Comparison of ENCODE assay signal across 27 mouse cellular contexts in genomic region chr4:65820236-65820635, GRCm38 (mm10).
DNase-seq lines count a peak whose midpoint lies in the region; ATAC-seq and TF ChIP-seq lines count a peak whose summit lies in the region.
"Had no signal": no experiment of that assay in that cellular context is flagged by ENCODE, and none has a peak within 500 bp of the region (broad histone marks: within the 10 kb centered on the region; RNA-seq: fewer than 3 reads in every experiment).

No protein-coding gene starts in this region.

- no peak for DNase-seq in heart, postnatal 0 days (ENCODE audit: low spot score)
- no peak for DNase-seq in heart, postnatal 36 days
- DNase-seq in midbrain, embryonic 11.5 days (ENCODE audit: low spot score, missing footprints): peak; percentile 69
- DNase-seq in midbrain, embryonic 10.5 days (ENCODE audit: low spot score): no peak
- no peak for DNase-seq in midbrain, embryonic 14.5 days
- DNase-seq in layer of hippocampus, postnatal 36 days: no peak
- DNase-seq: adrenal gland, postnatal 36 days; B cell, adult 2 months; cerebellum, adult 11 months; cerebellum, adult 9-11 months; gastrocnemius, adult 2 months; kidney, adult 8-10 months; kidney, postnatal 10 days; lung, embryonic 14.5 days; thymus, adult 18-20 months; thymus, postnatal 4 days had no signal

- no peaks in the 10 kb centered on the region for H3K36me3 ChIP-seq in heart, postnatal 0 days (replicated peaks; ENCODE audit: control insufficient read depth, insufficient read depth, low read length)
- no peaks in the 10 kb centered on the region for H3K36me3 ChIP-seq in midbrain, embryonic 11.5 days (ENCODE audit: control insufficient read depth, insufficient read depth, low read length)
- H3K36me3 ChIP-seq in midbrain, embryonic 10.5 days: no peaks in the 10 kb centered on the region
- no peaks in the 10 kb centered on the region for H3K36me3 ChIP-seq in forebrain, embryonic 15.5 days
- H3K36me3 ChIP-seq in midbrain, embryonic 14.5 days (ENCODE audit: control insufficient read depth, insufficient read depth, low read length): no peaks in the 10 kb centered on the region
- H3K36me3 ChIP-seq: embryonic facial prominence, embryonic 12.5 days; G1E; heart, embryonic 15.5 days; hindbrain, embryonic 15.5 days; intestine, embryonic 15.5 days; limb, embryonic 12.5 days; liver, embryonic 12.5 days had no signal

- ATAC-seq in heart, postnatal 0 days (ENCODE audit: insufficient read depth, low read depth): no peak
- ATAC-seq in midbrain, embryonic 11.5 days (ENCODE audit: low FRiP score): peak; percentile 48; the same call in 1 of the 2 replicates
- peak; percentile 68; the same call in 1 of the 2 replicates for ATAC-seq in forebrain, embryonic 15.5 days (replicated peaks)
- no peak for ATAC-seq in midbrain, embryonic 14.5 days (ENCODE audit: low FRiP score, low TSS enrichment)
- ATAC-seq: intestine, embryonic 15.5 days; liver, embryonic 12.5 days had no signal

- no peaks in the 10 kb centered on the region for H3K9me3 ChIP-seq in heart, postnatal 0 days (replicated peaks; ENCODE audit: control insufficient read depth, low read length)
- H3K9me3 ChIP-seq in midbrain, embryonic 11.5 days (ENCODE audit: control insufficient read depth, low read length): no peaks in the 10 kb centered on the region
- no peaks in the 10 kb centered on the region for H3K9me3 ChIP-seq in midbrain, embryonic 10.5 days (replicated peaks)
- no peaks in the 10 kb centered on the region for H3K9me3 ChIP-seq in forebrain, embryonic 15.5 days
- H3K9me3 ChIP-seq in midbrain, embryonic 14.5 days (ENCODE audit: control insufficient read depth, low read length): no peaks in the 10 kb centered on the region
- H3K9me3 ChIP-seq: embryonic facial prominence, embryonic 12.5 days; G1E; heart, embryonic 15.5 days; hindbrain, embryonic 15.5 days; intestine, embryonic 15.5 days; limb, embryonic 12.5 days; liver, embryonic 12.5 days had no signal

- 56% methylated on average over 2 of the region's 2 CpGs for WGBS in heart, postnatal 0 days
- WGBS in midbrain, embryonic 11.5 days: 74% methylated on average over 2 of the region's 2 CpGs
- WGBS in midbrain, embryonic 10.5 days: 78% methylated on average over 2 of the region's 2 CpGs
- 39% methylated on average over 2 of the region's 2 CpGs for WGBS in forebrain, embryonic 15.5 days
- WGBS in midbrain, embryonic 14.5 days: 41% methylated on average over 2 of the region's 2 CpGs

- no peak for TF ChIP-seq CTCF in heart, postnatal 0 days (IDR thresholded peaks at IDR 0.05; ENCODE audit: low read depth)

- H3K9ac ChIP-seq in heart, postnatal 0 days (replicated peaks; ENCODE audit: low read depth, low read length): no peak overlapping the region
- H3K9ac ChIP-seq in midbrain, embryonic 11.5 days (ENCODE audit: low read length): no peak overlapping the region
- H3K9ac ChIP-seq in forebrain, embryonic 15.5 days (replicated peaks): no peak overlapping the region
- H3K9ac ChIP-seq in midbrain, embryonic 14.5 days (replicated peaks; ENCODE audit: low read length): no peak overlapping the region
- H3K9ac ChIP-seq: embryonic facial prominence, embryonic 12.5 days; heart, embryonic 15.5 days; hindbrain, embryonic 15.5 days; intestine, embryonic 15.5 days; limb, embryonic 12.5 days; liver, embryonic 12.5 days; lung, embryonic 14.5 days had no signal

- TF ChIP-seq EP300 in heart, postnatal 0 days (IDR thresholded peaks at IDR 0.05; ENCODE audit: low read depth): no peak

- no peaks in the 10 kb centered on the region for H3K27me3 ChIP-seq in heart, postnatal 0 days (ENCODE audit: control insufficient read depth, insufficient read depth, low read length)
- H3K27me3 ChIP-seq in midbrain, embryonic 11.5 days (ENCODE audit: control insufficient read depth, insufficient read depth, low read length): no peaks in the 10 kb centered on the region
- H3K27me3 ChIP-seq in midbrain, embryonic 10.5 days (ENCODE audit: low read depth, poor library complexity, severe bottlenecking): no peaks in the 10 kb centered on the region
- no peaks in the 10 kb centered on the region for H3K27me3 ChIP-seq in forebrain, embryonic 15.5 days
- H3K27me3 ChIP-seq in midbrain, embryonic 14.5 days (ENCODE audit: control insufficient read depth, insufficient read depth, low read length): no peaks in the 10 kb centered on the region
- H3K27me3 ChIP-seq: CH12.LX; embryonic facial prominence, embryonic 12.5 days; heart, embryonic 15.5 days; hindbrain, embryonic 15.5 days; intestine, embryonic 15.5 days; limb, embryonic 12.5 days; liver, embryonic 12.5 days; Patski had no signal

- H3K4me3 ChIP-seq in heart, postnatal 0 days (ENCODE audit: low read depth, low read length): no peak overlapping the region
- no peak overlapping the region for H3K4me3 ChIP-seq in midbrain, embryonic 11.5 days (ENCODE audit: low read depth, low read length)
- no peak overlapping the region for H3K4me3 ChIP-seq in midbrain, embryonic 10.5 days
- H3K4me3 ChIP-seq in forebrain, embryonic 15.5 days: no peak overlapping the region
- no peak overlapping the region for H3K4me3 ChIP-seq in midbrain, embryonic 14.5 days (replicated peaks; ENCODE audit: low read depth, low read length)
- H3K4me3 ChIP-seq: embryonic facial prominence, embryonic 12.5 days; erythroblast, embryonic 14.5 days; gastrocnemius, adult 2 months; heart, embryonic 15.5 days; hindbrain, embryonic 15.5 days; intestine, embryonic 15.5 days; limb, embryonic 12.5 days; liver, embryonic 12.5 days had no signal

- H3K4me2 ChIP-seq in heart, postnatal 0 days (ENCODE audit: low read depth, low read length): no peak overlapping the region
- H3K4me2 ChIP-seq in midbrain, embryonic 11.5 days: no peak overlapping the region
- H3K4me2 ChIP-seq in forebrain, embryonic 15.5 days (replicated peaks): no peak overlapping the region
- no peak overlapping the region for H3K4me2 ChIP-seq in midbrain, embryonic 14.5 days (ENCODE audit: low read length)
- H3K4me2 ChIP-seq: embryonic facial prominence, embryonic 12.5 days; heart, embryonic 15.5 days; hindbrain, embryonic 15.5 days; intestine, embryonic 15.5 days; limb, embryonic 12.5 days; liver, embryonic 12.5 days; lung, embryonic 14.5 days had no signal

- peaks cover 14% of the 10 kb centered on the region for H3K4me1 ChIP-seq in heart, postnatal 0 days (ENCODE audit: control insufficient read depth, insufficient read depth)
- H3K4me1 ChIP-seq in midbrain, embryonic 11.5 days (ENCODE audit: control insufficient read depth, insufficient read depth, low read length): no peaks in the 10 kb centered on the region
- no peaks in the 10 kb centered on the region for H3K4me1 ChIP-seq in midbrain, embryonic 10.5 days
- peaks cover 13% of the 10 kb centered on the region for H3K4me1 ChIP-seq in forebrain, embryonic 15.5 days
- peaks cover 11% of the 10 kb centered on the region; the same call in 1 of the 2 replicates for H3K4me1 ChIP-seq in midbrain, embryonic 14.5 days (ENCODE audit: control insufficient read depth, insufficient read depth, low read length)
- H3K4me1 ChIP-seq: embryonic facial prominence, embryonic 12.5 days; intestine, embryonic 15.5 days; limb, embryonic 12.5 days; liver, embryonic 12.5 days had no signal

- intact Hi-C loops in heart, postnatal 36 days (cut with DNase I): no loop called here

- H3K27ac ChIP-seq in heart, postnatal 0 days (ENCODE audit: low read depth): peak overlapping the region; percentile 84
- H3K27ac ChIP-seq in midbrain, embryonic 11.5 days (ENCODE audit: low read depth, low read length): no peak overlapping the region
- H3K27ac ChIP-seq in midbrain, embryonic 10.5 days (replicated peaks): no peak overlapping the region
- no peak overlapping the region for H3K27ac ChIP-seq in forebrain, embryonic 15.5 days (replicated peaks)
- H3K27ac ChIP-seq in midbrain, embryonic 14.5 days (replicated peaks; ENCODE audit: low read depth, low read length): 0 out of 2 replicates have a peak overlapping the region, but pooled peaks have one; percentile 22
- H3K27ac ChIP-seq: embryonic facial prominence, embryonic 12.5 days; gastrocnemius, adult 2 months; hindbrain, embryonic 15.5 days; intestine, embryonic 15.5 days; limb, embryonic 12.5 days; liver, embryonic 12.5 days had no signal

Comparison
In these comparisons a context has a peak if more than half of its experiments do, and no peak if none do; other contexts are left out.
1. ATAC-seq: peak in midbrain, embryonic 11.5 days (single experiment) and forebrain, embryonic 15.5 days (single experiment); none in heart, postnatal 0 days (single experiment) and midbrain, embryonic 14.5 days (single experiment).
2. H3K27ac ChIP-seq: peak in heart, postnatal 0 days (single experiment) and midbrain, embryonic 14.5 days (single experiment); none in midbrain, embryonic 11.5 days (single experiment), midbrain, embryonic 10.5 days (single experiment) and forebrain, embryonic 15.5 days (single experiment).